Mouse (Mus musculus): Measurements from ENCODE around the gene Fkbp5. TPM values are rescaled to one million over a fixed set of nuclear protein-coding genes. Genes with fewer than 3 reads are reported as not detected.
A peak's percentile ranks its signal among the peaks of the same experiment; 100 is the strongest.
"Not testable (repeated sequence)": the region's sequence is repeated elsewhere in the genome, so short reads cannot be mapped to it uniquely, and the experiment has no call there.

The Fkbp5 gene
- total RNA-seq, 2 experiments from 2014 or later: 50.0 to 72.1 TPM

DNA sequence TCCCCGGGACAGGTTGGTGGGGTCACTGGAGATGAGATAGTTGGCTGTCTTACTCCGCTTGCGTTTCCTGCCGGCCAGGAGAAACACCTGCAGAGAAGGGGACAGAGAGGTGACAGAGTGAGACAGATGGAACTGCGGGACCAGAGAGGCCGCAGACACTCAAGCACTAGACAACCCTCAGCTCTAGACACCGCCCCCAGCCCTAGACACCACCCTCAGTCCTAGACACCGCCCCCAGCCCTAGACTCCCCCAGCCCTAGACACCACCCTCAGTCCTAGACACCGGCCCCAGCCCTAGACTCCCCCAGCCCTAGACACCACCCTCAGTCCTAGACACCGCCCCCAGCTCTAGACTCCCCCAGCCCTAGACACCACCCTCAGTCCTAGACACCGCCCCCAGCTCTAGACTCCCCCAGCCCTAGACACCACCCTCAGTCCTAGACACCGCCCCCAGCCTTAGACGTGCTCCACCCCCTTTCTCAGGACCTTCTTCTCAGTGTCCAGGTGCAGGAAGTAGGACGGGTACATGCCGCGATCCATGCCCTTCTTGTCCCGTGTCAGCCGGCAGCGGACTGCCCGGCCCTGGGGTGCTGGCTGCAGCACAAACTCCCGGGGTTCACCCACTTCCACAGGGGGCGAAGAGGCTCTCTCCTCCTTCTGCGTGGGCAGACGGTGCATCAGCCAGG is 158.6 kb downstream of the Fkbp5 start:
- DNase-seq; intact Hi-C loops (cut with DNase I): not testable (repeated sequence)

DNA sequence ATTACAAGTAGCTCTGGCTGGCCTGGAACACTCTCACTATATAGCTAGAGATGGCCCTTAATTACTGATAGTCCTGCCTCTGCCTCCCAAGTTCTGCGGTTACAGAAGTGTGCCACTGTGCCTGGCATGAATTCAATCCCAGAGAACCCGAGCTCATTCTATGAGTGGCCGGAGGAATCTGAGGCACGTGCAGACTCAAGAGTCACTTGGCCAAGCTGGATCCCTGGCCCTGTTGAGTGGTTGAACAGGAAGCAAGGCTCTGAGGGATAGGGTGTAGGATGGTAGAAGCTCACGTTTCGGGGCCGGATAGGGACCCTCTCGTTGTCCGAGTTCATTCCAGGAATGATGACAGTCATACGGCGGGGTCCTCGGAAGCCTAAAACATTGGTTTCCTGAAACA is 161.5 kb downstream of the Fkbp5 start:
- intact Hi-C loops (cut with DNase I): no loop called here
- no peak for DNase-seq

DNA sequence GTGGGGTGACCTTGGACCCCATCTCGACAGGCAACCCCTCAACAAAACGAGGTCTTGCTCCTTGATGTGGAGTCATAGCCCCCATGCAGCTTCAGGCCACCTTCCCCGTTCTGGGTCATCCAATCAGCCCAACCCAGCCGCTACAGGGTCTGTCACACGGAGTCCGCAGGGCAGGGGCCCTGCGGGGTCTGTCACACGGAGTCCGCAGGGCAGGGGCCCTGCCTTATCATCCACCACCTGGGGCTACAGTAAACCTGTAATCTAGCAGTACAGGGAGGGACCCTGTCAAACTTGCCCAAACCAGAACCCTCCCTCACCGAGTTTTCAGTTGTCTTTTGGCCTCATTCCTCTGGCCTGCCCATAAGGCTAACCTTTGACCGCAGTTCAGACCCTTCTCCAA is 165.3 kb downstream of the Fkbp5 start:
- intact Hi-C loops (cut with DNase I): no loop called here

DNA sequence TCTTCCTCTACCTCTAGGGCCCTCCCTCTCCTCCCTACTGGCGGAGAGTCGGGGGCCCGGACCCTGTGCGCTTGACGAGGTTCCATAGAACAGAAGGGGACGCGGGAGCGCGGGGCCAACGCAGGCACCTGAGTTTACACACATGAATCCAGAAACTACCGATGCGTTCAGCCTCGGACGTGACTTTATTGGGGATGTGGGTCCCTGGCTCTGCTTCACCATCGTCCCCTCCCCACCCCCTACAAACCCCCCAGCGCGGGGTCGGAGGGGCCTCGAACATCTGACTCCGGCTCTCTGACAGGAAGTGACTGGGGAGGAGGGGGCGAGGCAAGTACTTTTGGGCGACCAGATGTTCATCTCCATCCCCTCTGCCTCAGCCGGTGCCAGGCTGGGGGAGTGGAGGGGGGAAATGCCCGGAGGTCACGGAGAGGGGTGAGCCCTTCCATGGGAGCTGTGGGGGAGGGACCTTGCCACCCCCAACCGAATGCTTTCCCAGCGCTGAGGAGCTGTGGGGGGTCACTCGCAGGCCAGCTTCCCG is 165.9 kb downstream of the Fkbp5 start:
- intact Hi-C loops (cut with DNase I): no loop called here
- no peak for DNase-seq

More for the DNA sequence above, 165.3 kb downstream of the Fkbp5 start:
- no peak for DNase-seq

DNA sequence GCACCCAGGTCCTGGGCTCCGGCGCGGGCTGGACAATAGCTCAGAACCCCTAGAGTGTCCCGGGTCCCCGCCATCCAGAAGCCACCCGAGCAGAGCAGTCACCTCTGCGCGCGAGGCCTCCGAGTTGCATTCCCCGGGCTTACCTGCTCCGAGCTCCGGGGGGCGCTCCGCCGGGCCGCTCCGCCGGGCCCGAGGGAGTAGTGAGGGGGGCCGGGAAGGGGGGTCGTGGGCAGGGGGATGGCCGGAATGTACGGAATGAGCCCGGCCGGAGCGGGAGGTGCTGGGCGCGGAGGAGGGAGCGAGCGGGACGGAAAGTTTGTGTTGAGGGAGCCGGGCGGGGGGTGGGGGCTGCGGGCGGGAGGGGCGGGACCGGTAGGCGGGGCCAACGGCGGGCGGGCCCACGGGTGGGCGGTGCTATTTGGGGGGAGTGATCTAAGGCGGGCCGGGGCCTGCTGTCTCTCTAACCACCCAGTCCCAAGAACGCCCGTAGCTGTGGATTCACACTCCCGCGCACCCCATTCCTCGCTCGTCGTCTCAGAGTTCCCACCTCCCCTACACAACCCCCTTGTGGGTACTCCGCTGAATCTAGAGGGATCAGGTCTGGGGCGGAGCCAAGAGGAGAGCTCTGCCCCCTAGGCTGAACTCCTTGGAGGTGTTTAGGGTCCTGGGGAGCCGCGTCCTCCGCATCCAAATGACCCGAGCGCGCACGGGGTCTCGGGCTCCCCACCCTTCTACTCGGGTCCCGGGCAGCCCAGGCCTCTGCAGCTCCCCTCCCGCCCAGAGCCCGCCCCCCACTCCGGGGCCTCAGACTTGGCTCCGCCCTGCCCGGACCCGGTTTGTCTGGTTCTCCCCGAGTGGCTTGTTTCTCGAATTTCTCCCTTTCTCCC is 166.6 kb downstream of the Fkbp5 start, which contains the start of gene Tead3:
TSS of gene Tead3 (minus strand) at position 352 of the 887 bp plus-strand sequence.
- DNase-seq: peak; percentile 73 to 83
- intact Hi-C loops (cut with DNase I): no loop called here

DNA sequence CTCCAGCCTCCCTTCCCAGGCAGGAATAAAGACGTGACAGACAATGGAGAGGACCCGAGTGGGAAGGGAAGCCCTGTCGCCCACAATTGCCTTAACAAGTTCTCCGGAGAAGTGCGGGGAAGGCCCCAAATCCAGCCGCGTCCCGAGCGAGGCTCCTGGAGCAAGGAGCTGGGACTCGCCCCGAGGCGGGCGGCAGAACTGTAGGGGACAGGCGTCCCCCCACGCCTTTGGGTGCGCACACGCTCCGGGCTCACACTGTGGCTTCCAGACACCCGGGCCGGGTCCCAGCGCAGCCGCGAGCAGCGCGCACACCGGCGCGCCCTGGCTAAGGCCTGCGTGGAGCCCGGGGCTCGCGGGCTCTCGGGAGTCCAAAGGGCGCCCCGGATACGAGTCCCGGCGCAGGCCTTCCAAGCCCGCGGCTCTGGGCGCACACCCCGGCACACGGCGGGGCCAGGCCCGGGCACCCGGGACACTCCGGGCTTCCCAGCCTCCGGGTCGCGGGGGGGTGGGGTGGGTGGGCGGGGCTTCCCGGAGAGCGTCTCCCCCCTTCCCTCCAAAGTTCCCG is 167.3 kb downstream of the Fkbp5 start:
- peak in 1 of 2 experiments; percentile 79 for DNase-seq
- intact Hi-C loops (cut with DNase I): no loop called here

DNA sequence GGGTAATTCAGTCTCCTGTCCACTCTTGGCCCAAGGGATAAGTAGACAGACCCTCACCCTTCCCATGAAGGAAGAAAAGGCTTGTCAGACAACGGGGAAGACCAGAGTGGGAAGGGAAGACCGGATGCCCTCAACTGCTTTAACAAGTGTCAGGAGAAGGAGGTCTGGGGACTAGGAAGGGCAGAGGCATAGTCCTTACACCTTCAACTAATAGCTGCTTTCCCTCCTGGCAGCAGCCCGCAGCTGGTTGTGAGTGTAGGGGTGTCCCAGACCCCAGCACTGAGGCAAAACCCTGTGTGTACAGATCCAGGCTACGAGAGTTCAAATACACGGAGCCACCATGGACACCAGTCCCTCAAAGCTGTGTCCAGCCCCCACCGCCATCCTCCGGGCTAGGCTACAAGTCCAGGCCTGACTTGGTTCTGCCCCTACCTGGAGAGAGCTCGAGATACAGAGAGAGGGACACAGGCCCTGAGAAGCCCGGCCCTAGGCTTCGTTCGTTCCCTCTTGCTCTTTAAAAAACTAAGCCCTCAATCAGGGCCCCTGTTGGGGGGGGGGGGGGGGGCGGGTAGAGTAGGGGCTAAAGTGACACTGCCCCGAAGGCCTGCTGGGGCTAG is 168.0 kb downstream of the Fkbp5 start:
- DNase-seq: no peak
- intact Hi-C loops (cut with DNase I): no loop called here

Small RNA genes lying within 50 kb of the gene (microRNA-seq; reads per million reads assigned to microRNA genes)
- 0 reads per million in 2 experiments for gene Gm25195 (ENCODE audit: borderline number of aligned reads in 2 of 2)
- 0 reads per million in 2 experiments for gene Mir6969 (ENCODE audit: borderline number of aligned reads in 2 of 2)

Other genes with a start within 250 kb of the Fkbp5 start
- gene Fance, start 204.0 kb downstream of the Fkbp5 start, total RNA-seq (2021): 10 to 100 TPM; 10.9 to 17.3 TPM
- 100 to 1,000 TPM; 392 TPM for gene Rpl10a, start 189.1 kb downstream of the Fkbp5 start, total RNA-seq (2021)
- 10 to 100 TPM; 12.9 to 16.6 TPM for gene Tead3, start 166.7 kb downstream of the Fkbp5 start, total RNA-seq (2021)
- not detected for gene Tulp1, start 152.3 kb downstream of the Fkbp5 start, total RNA-seq (2021)
- not detected for gene Armc12, start 13.3 kb upstream of the Fkbp5 start, total RNA-seq (2021)
- gene Clpsl2, start 31.9 kb upstream of the Fkbp5 start, total RNA-seq (2021): not detected
- gene Clps, start 43.2 kb upstream of the Fkbp5 start, total RNA-seq (2021): not detected
- gene Lhfpl5, start 58.1 kb upstream of the Fkbp5 start, total RNA-seq (2021): not detected
- gene Srpk1, start 105.2 kb upstream of the Fkbp5 start, total RNA-seq (2021): 10 to 100 TPM; 32.1 to 35.5 TPM
- gene Slc26a8, start 172.7 kb upstream of the Fkbp5 start, total RNA-seq (2021): under 1 TPM; 0.33 to 0.57 TPM
- gene Mapk14, start 173.8 kb upstream of the Fkbp5 start, total RNA-seq (2021): 10 to 100 TPM; 49.6 to 54.5 TPM
- gene AC170998.1, start 208.6 kb upstream of the Fkbp5 start, total RNA-seq (2021): under 1 TPM in 1 of 2 experiments, not detected in 1; 0.62 TPM